Mouse (Mus musculus) left cerebral cortex, adult 18-20 months (tissue): Measurements from ENCODE around the gene Ubash3b. TPM values are rescaled to one million over a fixed set of nuclear protein-coding genes. Genes with fewer than 3 reads are reported as not detected.

Experiments
- DNase-seq, 2 experiments: peaks; one replicate each; pipeline ENCODE4 v3.0.0; 2021 to 2022; ENCODE audit warnings: low spot score in 2 of 2, mixed read lengths in 1 of 2
- total RNA-seq, 2 experiments: library from RNA; stranded (reverse); gene quantifications; 2 replicates each; pipeline ENCODE4 v1.2.3; 2021

The Ubash3b gene
- total RNA-seq, 2 experiments from 2014 or later: 24.7 to 26.0 TPM

GRCm38 (mm10) chr9:41168656-41169055 lies 7.2 kb upstream of the Ubash3b start:
- DNase-seq: no peak

GRCm38 (mm10) chr9:41168206-41168605 lies 6.7 kb upstream of the Ubash3b start:
- no peak for DNase-seq

GRCm38 (mm10) chr9:41166886-41167285 lies 5.4 kb upstream of the Ubash3b start:
- no peak for DNase-seq

GRCm38 (mm10) chr9:41162363-41162762 lies 866 bp upstream of the Ubash3b start:
- DNase-seq: no peak

- DNase-seq: no peak
These were observed 841 bp downstream of the Ubash3b start for GRCm38 (mm10) chr9:41160536-41161176.

GRCm38 (mm10) chr9:41159223-41159622 lies 2.3 kb downstream of the Ubash3b start:
- DNase-seq: no peak

- DNase-seq: no peak
These were observed 3.5 kb downstream of the Ubash3b start for GRCm38 (mm10) chr9:41157872-41158567.

- peak; percentile 71 to 80 for DNase-seq
These were observed 4.3 kb downstream of the Ubash3b start for GRCm38 (mm10) chr9:41157020-41157871.

GRCm38 (mm10) chr9:41156720-41157019 lies 4.8 kb downstream of the Ubash3b start:
- DNase-seq: peak; percentile 46 to 50

- no peak for DNase-seq
These were observed 5.3 kb downstream of the Ubash3b start for GRCm38 (mm10) chr9:41156006-41156719.

GRCm38 (mm10) chr9:41153979-41154378 lies 7.5 kb downstream of the Ubash3b start:
- no peak for DNase-seq

- no peak for DNase-seq
These were observed 8.4 kb downstream of the Ubash3b start for GRCm38 (mm10) chr9:41153050-41153449.

- no peak for DNase-seq
These were observed 10.0 kb downstream of the Ubash3b start for GRCm38 (mm10) chr9:41151491-41151890.

GRCm38 (mm10) chr9:41149896-41150295 lies 11.6 kb downstream of the Ubash3b start:
- DNase-seq: no peak

- DNase-seq: peak in 1 of 2 experiments; percentile 17
These were observed 12.3 kb downstream of the Ubash3b start for GRCm38 (mm10) chr9:41149079-41149676.

GRCm38 (mm10) chr9:41148600-41148999 lies 12.9 kb downstream of the Ubash3b start:
- peak; percentile 18 to 39 for DNase-seq

GRCm38 (mm10) chr9:41147203-41147842 lies 14.2 kb downstream of the Ubash3b start:
- no peak for DNase-seq

GRCm38 (mm10) chr9:41143825-41144224 lies 17.7 kb downstream of the Ubash3b start:
- DNase-seq: no peak

GRCm38 (mm10) chr9:41143115-41143514 lies 18.4 kb downstream of the Ubash3b start:
- DNase-seq: no peak

- DNase-seq: no peak
These were observed 20.5 kb downstream of the Ubash3b start for GRCm38 (mm10) chr9:41141026-41141425.
